Mouse (Mus musculus): ENCODE measurements around the gene Melk. TPM values are rescaled to one million over a fixed set of nuclear protein-coding genes. Genes with fewer than 3 reads are reported as not detected.
A peak's percentile ranks its signal among the peaks of the same experiment; 100 is the strongest.

The Melk gene
- polyA plus RNA-seq, 1 experiment = 1.0 TPM

GRCm38 (mm10) chr4:44269376-44269817 is 31.3 kb upstream of the Melk start:
- no peaks in the 10 kb centered on the region for H3K4me1 ChIP-seq (ENCODE audit: control insufficient read depth, insufficient read depth, low read length)
- peak overlapping the region; percentile 11; the same call in 1 of the 2 replicates for H3K27ac ChIP-seq (ENCODE audit: insufficient read depth, low read length)
- H3K4me3 ChIP-seq (ENCODE audit: insufficient read depth, low read length) = no peak overlapping the region; the same call in 1 of the 2 replicates
- no peak for TF ChIP-seq POLR2A (IDR thresholded peaks at IDR 0.05; ENCODE audit: extremely low read depth, insufficient read depth, low read length)
- TF ChIP-seq CTCF (IDR thresholded peaks at IDR 0.05; ENCODE audit: extremely low read depth, insufficient read depth, low read length) = no peak

- no peaks in the 10 kb centered on the region for H3K4me1 ChIP-seq (ENCODE audit: control insufficient read depth, insufficient read depth, low read length)
- H3K27ac ChIP-seq (ENCODE audit: insufficient read depth, low read length) = no peak overlapping the region
- no peak for TF ChIP-seq POLR2A (IDR thresholded peaks at IDR 0.05; ENCODE audit: extremely low read depth, insufficient read depth, low read length)
- TF ChIP-seq CTCF (IDR thresholded peaks at IDR 0.05; ENCODE audit: extremely low read depth, insufficient read depth, low read length) = no peak
- H3K4me3 ChIP-seq (ENCODE audit: insufficient read depth, low read length) = no peak overlapping the region
Observed at GRCm38 (mm10) chr4:44271134-44271533, 29.5 kb upstream of the Melk start.

GRCm38 (mm10) chr4:44281597-44282265 is 18.9 kb upstream of the Melk start:
- TF ChIP-seq CTCF (IDR thresholded peaks at IDR 0.05; ENCODE audit: extremely low read depth, insufficient read depth, low read length) = no peak
- TF ChIP-seq POLR2A (IDR thresholded peaks at IDR 0.05; ENCODE audit: extremely low read depth, insufficient read depth, low read length) = no peak
- Histone ChIP-seq H3K27ac (ENCODE audit: insufficient read depth, low read length) (no peak overlapping the region), H3K4me1 (ENCODE audit: control insufficient read depth, insufficient read depth, low read length) (no peaks in the 10 kb centered on the region), H3K4me3 (ENCODE audit: insufficient read depth, low read length) (no peak overlapping the region)

GRCm38 (mm10) chr4:44292534-44292933 is 8.1 kb upstream of the Melk start:
- peaks cover 3% of the 10 kb centered on the region for H3K4me1 ChIP-seq (ENCODE audit: control insufficient read depth, insufficient read depth, low read length)
- TF ChIP-seq CTCF (IDR thresholded peaks at IDR 0.05; ENCODE audit: extremely low read depth, insufficient read depth, low read length) (peak; percentile 64), POLR2A (IDR thresholded peaks at IDR 0.05; ENCODE audit: extremely low read depth, insufficient read depth, low read length) (no peak)
- H3K4me3 ChIP-seq (ENCODE audit: insufficient read depth, low read length) = no peak overlapping the region
- H3K27ac ChIP-seq (ENCODE audit: insufficient read depth, low read length) = no peak overlapping the region

- Histone ChIP-seq H3K4me3 (ENCODE audit: insufficient read depth, low read length) (no peak overlapping the region), H3K4me1 (ENCODE audit: control insufficient read depth, insufficient read depth, low read length) (peaks cover 3% of the 10 kb centered on the region), H3K27ac (ENCODE audit: insufficient read depth, low read length) (no peak overlapping the region)
- no peak for TF ChIP-seq POLR2A (IDR thresholded peaks at IDR 0.05; ENCODE audit: extremely low read depth, insufficient read depth, low read length)
- no peak for TF ChIP-seq CTCF (IDR thresholded peaks at IDR 0.05; ENCODE audit: extremely low read depth, insufficient read depth, low read length)
Observed at GRCm38 (mm10) chr4:44295837-44296236, 4.8 kb upstream of the Melk start.

- TF ChIP-seq POLR2A (IDR thresholded peaks at IDR 0.05; ENCODE audit: extremely low read depth, insufficient read depth, low read length) = no peak
- TF ChIP-seq CTCF (IDR thresholded peaks at IDR 0.05; ENCODE audit: extremely low read depth, insufficient read depth, low read length) = no peak
- no peak overlapping the region for H3K27ac ChIP-seq (ENCODE audit: insufficient read depth, low read length)
Observed at GRCm38 (mm10) chr4:44306585-44306984, 5.9 kb downstream of the Melk start.

GRCm38 (mm10) chr4:44310429-44310828 is 9.8 kb downstream of the Melk start:
- TF ChIP-seq CTCF (IDR thresholded peaks at IDR 0.05; ENCODE audit: extremely low read depth, insufficient read depth, low read length) (no peak), POLR2A (IDR thresholded peaks at IDR 0.05; ENCODE audit: extremely low read depth, insufficient read depth, low read length) (no peak)
- Histone ChIP-seq H3K4me1 (ENCODE audit: control insufficient read depth, insufficient read depth, low read length) (peaks cover 5% of the 10 kb centered on the region), H3K4me3 (ENCODE audit: insufficient read depth, low read length) (no peak overlapping the region), H3K27ac (ENCODE audit: insufficient read depth, low read length) (peak overlapping the region; percentile 79; the same call in 1 of the 2 replicates)

More at GRCm38 (mm10) chr4:44306585-44306984, 5.9 kb downstream of the Melk start:
- Histone ChIP-seq H3K4me3 (ENCODE audit: insufficient read depth, low read length) (no peak overlapping the region), H3K4me1 (ENCODE audit: control insufficient read depth, insufficient read depth, low read length) (0 out of 2 replicates have a peak, but pooled peaks cover 3% of the 10 kb centered on the region)

- H3K27ac ChIP-seq (ENCODE audit: insufficient read depth, low read length) = peak overlapping the region; percentile 79
- H3K4me1 ChIP-seq (ENCODE audit: control insufficient read depth, insufficient read depth, low read length) = peaks cover 5% of the 10 kb centered on the region
- TF ChIP-seq POLR2A (IDR thresholded peaks at IDR 0.05; ENCODE audit: extremely low read depth, insufficient read depth, low read length) = no peak
- H3K4me3 ChIP-seq (ENCODE audit: insufficient read depth, low read length) = no peak overlapping the region
Observed at GRCm38 (mm10) chr4:44310911-44311310, 10.2 kb downstream of the Melk start.

GRCm38 (mm10) chr4:44316270-44316809 is 15.7 kb downstream of the Melk start:
- Histone ChIP-seq H3K27ac (ENCODE audit: insufficient read depth, low read length) (no peak overlapping the region), H3K4me3 (ENCODE audit: insufficient read depth, low read length) (no peak overlapping the region), H3K4me1 (ENCODE audit: control insufficient read depth, insufficient read depth, low read length) (peaks cover 2% of the 10 kb centered on the region)
- TF ChIP-seq POLR2A (IDR thresholded peaks at IDR 0.05; ENCODE audit: extremely low read depth, insufficient read depth, low read length) (no peak), CTCF (IDR thresholded peaks at IDR 0.05; ENCODE audit: extremely low read depth, insufficient read depth, low read length) (no peak)

GRCm38 (mm10) chr4:44320448-44320847 is 19.8 kb downstream of the Melk start:
- no peak for TF ChIP-seq POLR2A (IDR thresholded peaks at IDR 0.05; ENCODE audit: extremely low read depth, insufficient read depth, low read length)
- TF ChIP-seq CTCF (IDR thresholded peaks at IDR 0.05; ENCODE audit: extremely low read depth, insufficient read depth, low read length) = no peak
- Histone ChIP-seq H3K4me3 (ENCODE audit: insufficient read depth, low read length) (no peak overlapping the region), H3K27ac (ENCODE audit: insufficient read depth, low read length) (no peak overlapping the region), H3K4me1 (ENCODE audit: control insufficient read depth, insufficient read depth, low read length) (no peaks in the 10 kb centered on the region)
